Mouse (Mus musculus): ENCODE data around the gene Slc12a9.

GRCm38 (mm10) chr5:137289591-137290365, 43.6 kb downstream of the Slc12a9 start:
- TF ChIP-seq POLR2A (IDR thresholded peaks at IDR 0.05; ENCODE audit: insufficient read length, low read depth) (no peak), TCF3 (IDR thresholded peaks at IDR 0.05; ENCODE audit: insufficient read length, low read depth) (no peak), SRF (IDR thresholded peaks at IDR 0.05; ENCODE audit: control insufficient read depth, insufficient read length, low read depth) (no peak)
